Mouse (Mus musculus) thymus, adult 2 months (tissue): ENCODE measurements around the gene Kif1a.

Experiments
- CTCF ChIP-seq: fragments of 200-500 bp; IDR thresholded peaks from 2 replicates; pipeline ENCODE4 v1.5.1; 2012; ENCODE audit warnings: mild to moderate bottlenecking, control low read depth, low read length, moderate library complexity, borderline replicate concordance; ENCODE audit not compliant: control insufficient read depth, poor library complexity, insufficient read depth; ENCODE audit errors: extremely low read depth
- POLR2A ChIP-seq: fragments of 200-500 bp; IDR thresholded peaks from 2 replicates; pipeline ENCODE4 v1.6.1; 2012; ENCODE audit warnings: mild to moderate bottlenecking, low read length, control low read depth, moderate library complexity; ENCODE audit not compliant: control insufficient read depth, poor library complexity, insufficient read depth; ENCODE audit errors: extremely low read depth

DNA sequence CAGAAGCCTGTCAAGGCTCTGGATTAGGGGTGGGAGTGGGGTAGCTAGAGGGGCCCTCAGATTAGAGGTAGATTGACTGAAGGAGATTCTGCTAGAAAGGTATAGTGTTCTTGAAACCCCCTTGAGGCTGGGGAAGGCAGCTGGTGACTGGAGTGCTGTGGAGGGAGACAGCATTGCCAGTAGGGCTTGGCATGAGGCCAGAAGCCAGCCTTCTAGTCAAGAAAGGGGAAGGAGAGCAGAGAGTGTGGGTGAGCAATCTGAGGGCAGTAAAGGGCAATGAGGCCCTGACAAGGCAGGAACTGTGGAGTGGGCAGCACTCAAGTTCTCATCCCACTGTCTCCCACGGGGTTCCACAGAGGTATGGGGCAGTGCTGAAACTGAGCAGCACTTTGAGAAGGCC, 128.9 kb downstream of the Kif1a start:
- no peak for TF ChIP-seq CTCF
- no peak for TF ChIP-seq POLR2A
